Mouse (Mus musculus) hindlimb bud, embryonic 11.5 days (tissue): ENCODE measurements around the gene Rnf126.
"Not testable (repeated sequence)": the region's sequence is repeated elsewhere in the genome, so short reads cannot be mapped to it uniquely, and the experiment has no call there.

Experiments
- DNase-seq: peaks from one replicate; pipeline ENCODE4 v3.0.0-alpha.2; 2012; ENCODE audit warnings: low read depth, low spot score; ENCODE audit errors: extremely low spot score

Gene Rnf126

DNA sequence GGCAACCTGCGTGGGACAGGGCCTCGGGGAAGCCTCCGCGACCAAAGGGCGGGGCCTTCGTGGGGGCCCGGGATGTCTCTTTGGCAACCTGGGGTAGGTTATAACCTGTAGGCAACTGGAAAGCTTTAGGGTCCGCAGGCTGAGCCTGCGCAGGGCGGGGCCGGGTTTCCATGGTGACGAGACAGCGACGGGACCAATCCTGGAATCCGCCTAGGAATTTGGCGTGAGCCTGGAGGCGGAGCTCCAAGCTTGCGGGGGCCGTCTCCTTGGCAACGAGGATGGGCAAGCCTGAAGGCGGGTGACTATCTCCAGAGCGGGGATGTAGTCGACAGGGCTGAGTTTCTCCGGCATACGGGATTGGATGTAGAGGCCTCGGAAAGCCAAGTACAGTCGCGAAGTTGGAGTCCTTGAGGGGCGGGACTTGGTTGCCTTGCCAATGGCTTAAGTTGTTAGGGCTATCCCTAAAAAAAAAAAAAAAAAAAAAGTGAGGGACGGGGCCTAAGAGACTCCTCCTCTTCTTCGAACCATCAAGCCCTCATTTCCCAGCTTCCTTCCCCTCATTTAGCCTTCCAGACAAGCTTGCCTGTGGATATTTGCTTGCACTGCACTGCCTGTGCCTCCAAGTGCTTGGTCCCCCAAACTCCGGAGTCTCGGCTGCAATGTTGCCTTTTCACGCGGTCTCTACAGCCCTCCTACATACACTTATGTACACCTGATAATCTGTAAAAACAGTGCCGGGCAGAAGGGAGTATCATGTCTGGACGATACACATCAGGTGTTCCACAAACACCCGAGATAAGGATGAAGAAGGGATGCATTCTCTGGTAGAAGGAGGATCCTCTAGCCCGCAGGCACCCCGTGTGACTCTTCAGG lies 856 bp upstream of the Rnf126 start:
- peak; percentile 79 for DNase-seq

DNA sequence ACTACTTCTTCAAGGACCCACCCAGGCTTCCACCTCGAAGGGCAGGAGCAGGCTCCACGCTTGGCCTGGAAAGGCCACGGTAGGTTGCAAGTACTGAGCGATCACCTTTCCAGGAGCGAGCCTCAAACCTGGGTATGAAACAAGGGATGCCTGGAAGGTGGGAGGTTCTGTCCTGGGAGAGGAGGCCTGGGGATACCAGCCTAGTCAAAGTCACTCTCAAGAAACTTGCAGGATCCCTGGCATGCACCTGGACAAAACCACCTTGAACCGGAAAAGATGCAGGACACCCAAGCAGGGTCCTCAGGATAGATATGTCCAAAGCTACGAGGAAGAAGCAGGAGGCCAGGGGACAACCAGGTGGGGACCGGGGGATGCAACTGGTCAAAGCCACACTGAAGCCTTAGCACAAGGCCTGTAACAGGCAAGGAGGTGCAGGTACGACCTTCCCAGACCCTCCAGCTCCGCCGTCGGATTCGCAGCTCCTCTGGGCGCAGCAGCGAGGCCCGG lies 698 bp downstream of the Rnf126 start:
- DNase-seq = no peak

- DNase-seq = no peak
Measured at GRCm38 (mm10) chr10:79765228-79765745, 1.5 kb downstream of the Rnf126 start.

DNA sequence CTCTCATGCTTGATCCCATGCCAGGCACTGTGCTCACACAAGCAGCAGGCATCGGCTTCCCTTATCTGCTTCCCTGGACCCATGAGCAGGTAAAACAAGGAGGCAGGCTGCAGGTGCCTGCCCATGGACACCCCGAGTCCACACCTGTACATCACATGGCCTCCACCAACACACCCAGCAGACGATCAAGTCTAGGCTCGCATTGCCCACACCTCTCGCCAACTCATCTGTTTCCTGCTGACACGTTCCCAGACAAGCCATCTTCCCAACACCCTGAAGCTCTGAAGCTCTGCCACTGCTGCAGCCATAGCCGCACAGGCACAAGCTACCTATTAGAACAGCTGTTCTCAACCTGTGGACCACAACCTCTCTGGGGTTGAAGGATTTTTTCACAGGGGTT lies 2.5 kb downstream of the Rnf126 start:
- no peak for DNase-seq

DNA sequence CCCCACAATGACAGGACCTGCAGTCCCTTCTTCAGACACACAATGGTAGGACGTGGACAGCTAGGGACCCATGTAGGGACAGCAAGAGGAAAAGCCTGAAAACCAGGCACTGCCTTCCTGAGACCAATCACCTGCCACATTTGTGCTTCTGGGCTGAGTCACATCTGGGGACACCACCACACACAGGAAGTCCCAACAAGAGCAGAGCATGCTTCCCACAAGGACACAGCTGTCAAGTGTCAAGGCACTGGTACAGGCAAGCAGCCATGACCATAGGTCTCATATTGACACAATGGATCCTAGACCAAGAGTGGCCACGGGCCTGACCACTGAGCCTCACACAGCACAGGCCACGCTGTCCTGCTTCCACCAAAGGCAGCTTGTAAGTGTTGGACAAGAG lies 3.9 kb downstream of the Rnf126 start:
- no peak for DNase-seq

DNA sequence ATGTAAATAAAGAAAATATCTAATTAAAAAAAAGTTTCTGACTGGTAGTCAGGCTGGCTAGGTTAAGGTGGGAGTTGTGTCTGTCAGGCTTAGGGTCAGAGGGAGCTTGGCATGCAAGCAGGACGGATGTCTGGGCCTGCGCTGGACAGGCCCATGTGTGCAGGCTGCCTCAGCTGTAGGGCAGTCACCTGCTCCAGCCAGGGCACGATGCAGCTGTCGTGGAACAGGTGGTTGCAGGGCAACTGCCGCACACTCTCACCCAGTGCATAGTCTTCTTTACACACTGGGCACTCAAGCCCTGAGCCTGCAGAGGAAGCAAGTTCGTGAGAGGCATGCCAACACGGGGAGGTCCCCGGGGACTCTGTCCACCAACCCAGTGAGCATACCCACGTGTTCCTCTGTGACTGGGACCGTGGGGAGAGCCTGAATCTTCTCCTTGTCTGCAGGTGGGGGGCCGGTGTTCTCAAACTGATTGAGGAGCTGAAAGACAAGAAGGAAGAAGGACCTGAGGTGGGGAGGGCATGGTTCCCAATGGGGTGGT lies 6.1 kb downstream of the Rnf126 start:
- DNase-seq = no peak

DNA sequence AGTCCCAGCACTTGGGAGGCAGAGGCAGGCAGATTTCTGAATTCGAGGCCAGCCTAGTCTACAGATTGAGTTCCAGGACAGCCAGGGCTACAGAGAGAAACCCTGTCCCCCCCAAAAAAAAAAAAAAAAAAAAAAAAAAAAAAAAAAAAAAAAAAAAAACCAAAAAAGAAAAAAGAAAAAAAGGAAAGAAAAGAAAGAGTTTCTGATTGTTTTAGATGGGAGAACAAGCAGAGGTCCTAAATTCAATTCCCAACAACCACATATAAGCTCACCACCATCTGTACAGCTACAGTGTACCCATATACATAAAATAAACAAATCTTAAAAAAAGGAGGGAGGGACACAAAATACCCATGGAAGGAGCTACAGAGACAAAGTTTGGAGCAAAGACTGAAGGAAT lies 7.1 kb downstream of the Rnf126 start:
- not testable (repeated sequence) for DNase-seq

- no peak for DNase-seq
Measured at GRCm38 (mm10) chr10:79756660-79757059, 10.1 kb downstream of the Rnf126 start.

DNA sequence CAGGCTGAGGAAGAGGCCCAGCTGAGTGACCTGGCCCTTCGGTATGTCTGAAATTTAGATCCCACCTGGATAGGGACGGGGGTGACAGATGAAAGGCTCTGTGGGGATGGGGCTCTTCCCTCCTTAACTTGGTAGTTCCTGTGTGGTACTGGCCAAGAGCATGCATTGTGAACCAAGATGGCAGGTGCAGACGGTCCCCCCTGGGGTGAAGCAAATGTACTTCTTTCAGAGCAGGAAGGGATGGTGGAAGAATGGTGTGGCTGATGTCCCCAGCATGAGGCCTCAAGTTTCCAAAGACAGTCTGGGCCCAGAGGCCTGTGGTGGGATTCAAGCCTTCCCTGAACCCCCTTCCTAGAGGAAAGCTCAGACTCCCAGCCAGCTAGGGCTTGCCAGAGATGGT lies 10.9 kb downstream of the Rnf126 start:
- DNase-seq = no peak

DNA sequence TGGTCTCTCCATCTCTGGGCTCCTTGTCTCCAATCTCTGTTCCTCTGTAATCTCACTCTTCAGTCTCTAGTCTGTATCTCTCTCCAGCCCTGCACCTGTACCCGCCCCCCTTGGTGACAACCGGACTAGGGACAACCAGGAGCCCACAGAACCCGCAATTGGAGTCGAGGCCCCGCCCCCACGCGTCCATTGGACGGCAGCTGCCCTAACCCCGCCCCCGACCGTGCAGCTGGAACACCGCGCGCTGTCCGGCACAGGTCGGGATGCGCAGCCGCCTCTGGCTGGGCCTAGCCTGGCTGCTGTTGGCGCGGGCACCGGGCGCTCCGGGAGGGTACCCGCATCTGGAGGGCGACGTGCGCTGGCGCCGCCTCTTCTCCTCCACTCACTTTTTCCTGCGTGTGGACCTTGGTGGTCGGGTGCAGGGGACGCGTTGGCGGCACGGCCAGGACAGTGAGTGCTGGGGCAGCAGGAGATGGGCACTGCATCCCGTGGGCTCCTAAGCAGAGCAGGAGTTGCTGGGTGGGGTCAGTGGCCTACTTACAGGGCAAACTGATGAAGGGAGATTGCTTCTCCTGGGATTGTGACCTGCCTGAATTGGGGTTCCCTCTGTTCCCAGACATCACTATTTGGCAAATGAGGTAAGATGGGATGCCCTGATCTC lies 11.8 kb downstream of the Rnf126 start, which contains the start of gene Fgf22:
TSS of gene Fgf22 (plus strand) at position 221 of the 661 bp plus-strand sequence.
- DNase-seq = no peak

- DNase-seq = no peak
Measured at GRCm38 (mm10) chr10:79748496-79748895, 18.3 kb downstream of the Rnf126 start.

DNA sequence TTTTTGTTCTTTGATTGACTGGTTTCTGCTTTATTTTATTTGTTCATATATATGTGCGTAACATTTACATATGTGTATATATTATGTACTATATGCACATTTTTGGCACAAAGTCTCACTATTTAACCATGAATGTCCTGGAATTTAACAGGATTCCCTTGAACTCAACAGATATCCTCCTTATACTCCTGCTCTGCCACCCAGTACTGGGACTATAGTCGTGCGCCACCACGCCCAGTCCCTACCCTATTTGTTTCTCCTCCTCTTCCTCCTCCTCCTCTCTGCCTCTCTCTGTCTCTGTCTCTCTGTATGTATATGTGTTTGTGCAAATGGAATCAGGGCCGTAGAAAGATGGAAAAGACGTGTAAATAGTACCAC lies 20.0 kb downstream of the Rnf126 start:
- no peak for DNase-seq

GRCm38 (mm10) chr10:79745898-79746773 lies 20.6 kb downstream of the Rnf126 start, which contains the start of gene Polrmt:
TSS of gene Polrmt (minus strand) at chr10:79746581.
- peak; percentile 96 for DNase-seq

- DNase-seq = no peak
Measured at GRCm38 (mm10) chr10:79745411-79745810, 21.3 kb downstream of the Rnf126 start.

DNA sequence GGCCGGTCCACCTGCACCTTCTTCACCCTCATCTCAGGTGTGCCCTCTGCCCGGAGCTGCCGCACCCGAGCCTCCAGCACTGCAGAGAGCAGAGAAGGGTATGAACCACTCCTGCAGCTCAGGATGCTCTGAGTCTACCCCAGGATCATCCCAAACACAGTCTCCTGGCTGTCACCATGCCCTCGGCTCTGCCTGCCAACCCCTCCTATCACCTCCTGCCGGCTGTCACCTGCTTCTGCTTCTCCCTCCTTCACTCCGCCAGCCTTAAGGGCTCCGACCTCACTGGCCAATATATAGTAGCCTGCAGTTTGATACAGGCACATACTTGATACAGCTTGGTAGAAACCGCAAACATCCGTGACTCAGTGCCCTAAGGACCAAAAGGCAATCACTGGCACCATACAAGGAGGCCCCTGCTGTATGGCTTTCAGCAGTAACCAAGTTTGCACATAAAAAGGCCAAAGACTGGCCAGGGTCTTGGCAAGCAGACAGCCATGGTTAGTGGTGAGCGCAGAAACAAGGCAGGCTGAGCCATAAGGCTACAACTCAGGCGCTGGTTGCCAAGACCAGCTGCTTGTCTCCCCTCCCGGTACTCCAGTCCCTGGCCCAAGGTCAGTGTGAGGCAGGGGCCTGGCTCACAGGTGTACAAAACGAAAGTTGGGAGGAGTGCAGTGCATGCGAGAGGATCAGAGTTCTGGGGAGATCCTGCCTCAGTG lies 22.9 kb downstream of the Rnf126 start:
- no peak for DNase-seq

DNA sequence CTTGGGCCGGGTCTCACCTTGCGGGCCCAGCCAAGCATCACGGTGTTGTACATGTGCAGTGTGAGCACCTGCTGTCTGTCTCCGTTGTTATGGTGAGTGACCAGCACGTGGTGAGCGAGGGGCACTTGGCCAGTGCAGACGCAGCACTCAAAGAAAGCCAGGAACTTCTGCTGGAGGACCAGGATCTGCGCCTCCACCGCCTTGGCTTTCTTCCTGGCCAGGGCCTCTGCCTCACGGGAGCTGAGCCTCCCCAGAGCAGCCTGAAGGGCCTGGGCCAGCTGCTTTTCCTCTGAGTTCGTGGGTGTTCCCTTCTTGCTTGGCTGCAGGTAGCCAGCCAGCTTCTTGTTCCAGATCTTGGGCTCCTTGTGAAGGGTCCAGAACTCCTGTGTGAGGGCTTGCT lies 23.6 kb downstream of the Rnf126 start:
- no peak for DNase-seq

- no peak for DNase-seq
Measured at GRCm38 (mm10) chr10:79740863-79741262, 25.9 kb downstream of the Rnf126 start.

DNA sequence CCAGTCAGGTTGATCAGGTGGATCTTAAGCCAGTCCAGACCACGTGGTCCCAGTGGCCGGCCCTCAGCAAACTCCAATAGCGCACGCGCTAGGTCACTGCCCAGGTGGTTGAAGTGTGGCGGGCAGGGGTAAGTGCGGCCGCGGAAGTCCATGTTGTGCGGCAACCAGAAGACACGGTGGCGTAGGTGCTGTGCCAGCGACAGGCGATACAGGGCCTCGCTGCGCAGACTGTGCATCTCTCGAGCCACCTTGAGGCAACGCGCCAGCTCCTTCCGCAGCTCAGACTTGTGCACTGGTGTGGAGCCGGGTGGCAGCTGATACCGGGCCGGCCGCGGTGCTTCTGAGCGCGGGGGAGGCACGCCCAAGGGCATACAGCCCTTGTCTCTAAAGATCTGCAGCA lies 27.5 kb downstream of the Rnf126 start:
- no peak for DNase-seq

DNA sequence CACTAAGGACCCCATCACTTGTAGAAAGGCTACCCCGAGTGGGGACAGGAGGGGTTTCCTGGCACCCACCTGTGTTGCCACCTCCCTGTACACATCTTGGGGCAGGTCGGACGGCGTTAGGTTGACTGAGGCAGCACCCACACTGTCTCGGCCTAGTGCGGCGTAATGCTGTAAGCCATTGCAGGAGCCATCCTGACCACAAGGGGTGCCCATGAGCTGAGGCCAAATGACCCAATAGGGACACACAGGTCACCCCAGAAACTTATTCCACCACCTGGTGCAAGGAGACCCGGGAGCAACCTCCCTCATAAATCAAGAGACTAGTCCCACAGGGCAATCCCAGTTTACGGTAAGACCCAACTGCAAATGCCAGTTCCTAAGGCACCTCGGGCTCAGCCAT lies 28.5 kb downstream of the Rnf126 start:
- no peak for DNase-seq

DNA sequence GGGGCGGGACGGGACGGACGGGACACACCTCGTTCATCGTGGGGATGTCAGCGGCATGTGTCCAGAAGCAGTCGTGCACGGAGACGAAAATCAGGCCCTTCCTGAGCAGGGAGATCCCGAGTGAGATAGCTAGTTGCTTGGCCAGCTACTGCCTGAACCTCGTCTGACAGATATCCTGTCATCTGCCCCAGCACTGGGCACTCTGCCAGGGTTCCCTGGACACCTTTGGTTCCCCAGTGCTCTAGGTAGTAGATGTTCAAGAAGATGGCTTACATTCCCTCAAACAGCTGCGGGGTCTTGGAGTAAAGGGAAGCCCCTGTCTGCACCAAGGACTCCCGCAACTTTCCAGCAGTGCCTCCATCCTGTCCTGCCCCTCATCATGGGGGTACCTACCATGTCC lies 30.0 kb downstream of the Rnf126 start:
- no peak for DNase-seq
